Mouse (Mus musculus) hindbrain, embryonic 15.5 days (tissue): Measurements from ENCODE around the gene Tmem262. TPM values are rescaled to one million over a fixed set of nuclear protein-coding genes. Genes with fewer than 3 reads are reported as not detected.

ENCODE experiments used
- ATAC-seq: fragments of 200-750 bp; cut with Nextera tagmentation; 2 replicates; pipeline ENCODE4 v1.8.0; 2017; ENCODE audit warnings: low read depth, moderate number of reproducible peaks, moderate TSS enrichment; ENCODE audit not compliant: low FRiP score
- H3K27ac ChIP-seq: fragments of 300-500 bp; sonication (generic); replicated peaks from 2 replicates; pipeline ENCODE4 v1.5.1; 2015; ENCODE audit warnings: mild to moderate bottlenecking, inconsistent platforms
- H3K27me3 ChIP-seq: fragments of 300-500 bp; sonication (generic); 2 replicates; pipeline ENCODE4 v1.6.1; 2015; ENCODE audit warnings: control low read depth, inconsistent platforms
- H3K36me3 ChIP-seq: fragments of 300-500 bp; sonication (generic); 2 replicates; pipeline ENCODE4 v1.6.1; 2015; ENCODE audit warnings: control low read depth, inconsistent platforms
- H3K4me1 ChIP-seq: fragments of 300-500 bp; sonication (generic); replicated peaks from 2 replicates; pipeline ENCODE4 v1.6.1; 2015; ENCODE audit warnings: control low read depth, inconsistent platforms
- H3K4me2 ChIP-seq: fragments of 300-500 bp; sonication (generic); 2 replicates; pipeline ENCODE4 v1.6.1; 2015; ENCODE audit warnings: moderate library complexity, mild to moderate bottlenecking, inconsistent platforms
- H3K4me3 ChIP-seq: fragments of 300-500 bp; sonication (generic); 2 replicates; pipeline ENCODE4 v1.5.1; 2015; ENCODE audit warnings: mild to moderate bottlenecking, inconsistent platforms
- H3K9ac ChIP-seq: fragments of 300-500 bp; sonication (generic); 2 replicates; pipeline ENCODE4 v1.6.1; 2015; ENCODE audit warnings: inconsistent platforms
- H3K9me3 ChIP-seq: fragments of 300-500 bp; sonication (generic); 2 replicates; pipeline ENCODE4 v1.6.1; 2016; ENCODE audit warnings: control low read depth, inconsistent platforms
- WGBS: fragments of 180-500 bp; shearing (Covaris S2); methylation state at CpG from one replicate; pipeline ENCODE4 v1.1.7; 2015; 5-methylcytosine and 5-hydroxymethylcytosine counted together
- polyA plus RNA-seq: library from polyadenylated mRNA; unstranded; fragments of >200 nt; fragmentation: Nextera tagmentation; extraction: Ambion mirVana; gene quantifications from 2 replicates; pipeline ENCODE4 v1.2.1, GENCODE M21; 2015

Gene Tmem262
- polyA plus RNA-seq, 1 experiment from 2014 or later: not detected

- Histone ChIP-seq H3K4me3 (no peak within 1 kb of the TSS), H3K27ac (no peak within 1 kb of the TSS), H3K4me2 (no peak within 1 kb of the TSS), H3K9me3 (no peaks in the 10 kb centered on the region), H3K27me3 (no peaks in the 10 kb centered on the region), H3K36me3 (peaks cover 30% of the 10 kb centered on the region), H3K4me1 (peaks cover 30% of the 10 kb centered on the region), H3K9ac (no peak within 1 kb of the TSS)
- ATAC-seq: no peak
- 91% methylated on average over 9 of the region's 9 CpGs for WGBS
Measured at GRCm38 (mm10) chr19:6082156-6082555, 2.3 kb downstream of the Tmem262 start, which contains the start of gene Gm28374. Gene Gm28374, minus strand, starts transcription at chr19:6082256.

GRCm38 (mm10) chr19:6084478-6085248, 4.8 kb downstream of the Tmem262 start, which contains the start of the genes Zfpl1 and Cdca5:
Gene Zfpl1, minus strand, starts transcription at chr19:6084956.
Gene Cdca5, plus strand, starts transcription at chr19:6084983.
- Histone ChIP-seq H3K9ac (peak within 1 kb of the TSS; percentile 71), H3K36me3 (peaks cover 28% of the 10 kb centered on the region), H3K9me3 (no peaks in the 10 kb centered on the region), H3K4me1 (peaks cover 23% of the 10 kb centered on the region), H3K27ac (peak within 1 kb of the TSS; percentile 56), H3K27me3 (no peaks in the 10 kb centered on the region), H3K4me2 (peak within 1 kb of the TSS; percentile 81), H3K4me3 (peak within 1 kb of the TSS; percentile 60)
- under 1% methylated on average over 58 of the region's 58 CpGs for WGBS
- peak; percentile 91 for ATAC-seq

GRCm38 (mm10) chr19:6085417-6085879, 5.6 kb downstream of the Tmem262 start:
- no peak overlapping the region for H3K9ac ChIP-seq
- WGBS: 2% methylated on average over 17 of the region's 17 CpGs
- peak overlapping the region; percentile 60 for H3K4me3 ChIP-seq
- H3K4me2 ChIP-seq: peak overlapping the region; percentile 81
- H3K36me3 ChIP-seq: peaks cover 20% of the 10 kb centered on the region
- no peak overlapping the region for H3K27ac ChIP-seq
- peaks cover 23% of the 10 kb centered on the region for H3K4me1 ChIP-seq
- peak; percentile 56; the same call in 1 of the 2 replicates for ATAC-seq
- no peaks in the 10 kb centered on the region for H3K27me3 ChIP-seq
- no peaks in the 10 kb centered on the region for H3K9me3 ChIP-seq

GRCm38 (mm10) chr19:6088841-6089240, 9.0 kb downstream of the Tmem262 start:
- Histone ChIP-seq H3K9ac (no peak overlapping the region), H3K4me2 (no peak overlapping the region), H3K9me3 (no peaks in the 10 kb centered on the region), H3K4me1 (peaks cover 14% of the 10 kb centered on the region), H3K27me3 (no peaks in the 10 kb centered on the region), H3K36me3 (no peaks in the 10 kb centered on the region), H3K4me3 (no peak overlapping the region), H3K27ac (no peak overlapping the region)
- ATAC-seq: no peak
- WGBS: 91% methylated on average over 13 of the region's 13 CpGs

- WGBS: 92% methylated on average over 7 of the region's 7 CpGs
- no peak within 1 kb of the TSS for H3K4me2 ChIP-seq
Measured at GRCm38 (mm10) chr19:6094119-6094518, 14.3 kb downstream of the Tmem262 start, which contains the start of gene AC131692.1. Gene AC131692.1, plus strand, starts transcription at chr19:6094419.

GRCm38 (mm10) chr19:6097847-6098246, 18.0 kb downstream of the Tmem262 start:
- Histone ChIP-seq H3K4me3 (no peak overlapping the region), H3K36me3 (no peaks in the 10 kb centered on the region), H3K9ac (no peak overlapping the region), H3K9me3 (no peaks in the 10 kb centered on the region), H3K27ac (no peak overlapping the region), H3K4me2 (no peak overlapping the region), H3K27me3 (no peaks in the 10 kb centered on the region), H3K4me1 (no peaks in the 10 kb centered on the region)
- ATAC-seq: no peak
- 85% methylated on average over 3 of the region's 3 CpGs for WGBS

More at GRCm38 (mm10) chr19:6094119-6094518, 14.3 kb downstream of the Tmem262 start, which contains the start of gene AC131692.1:
- H3K36me3 ChIP-seq: no peaks in the 10 kb centered on the region
- H3K4me3 ChIP-seq: no peak within 1 kb of the TSS
- no peaks in the 10 kb centered on the region for H3K27me3 ChIP-seq
- H3K27ac ChIP-seq: no peak within 1 kb of the TSS
- no peaks in the 10 kb centered on the region for H3K9me3 ChIP-seq
- H3K4me1 ChIP-seq: no peaks in the 10 kb centered on the region
- no peak for ATAC-seq
- no peak within 1 kb of the TSS for H3K9ac ChIP-seq

- H3K27ac ChIP-seq: no peak overlapping the region
Measured at GRCm38 (mm10) chr19:6101186-6101585, 21.4 kb downstream of the Tmem262 start.

GRCm38 (mm10) chr19:6102169-6102853, 22.5 kb downstream of the Tmem262 start:
- Histone ChIP-seq H3K4me2 (no peak overlapping the region), H3K9me3 (no peaks in the 10 kb centered on the region), H3K9ac (no peak overlapping the region), H3K27ac (no peak overlapping the region), H3K27me3 (no peaks in the 10 kb centered on the region), H3K4me3 (no peak overlapping the region), H3K36me3 (no peaks in the 10 kb centered on the region), H3K4me1 (no peaks in the 10 kb centered on the region)
- WGBS: 75% methylated on average over 6 of the region's 6 CpGs
- ATAC-seq: no peak

More at GRCm38 (mm10) chr19:6101186-6101585, 21.4 kb downstream of the Tmem262 start:
- ATAC-seq: no peak
- H3K4me1 ChIP-seq: no peaks in the 10 kb centered on the region
- no peak overlapping the region for H3K9ac ChIP-seq
- no peaks in the 10 kb centered on the region for H3K36me3 ChIP-seq
- WGBS: 61% methylated on average over 6 of the region's 6 CpGs
- no peak overlapping the region for H3K4me3 ChIP-seq
- no peak overlapping the region for H3K4me2 ChIP-seq
- H3K27me3 ChIP-seq: no peaks in the 10 kb centered on the region
- H3K9me3 ChIP-seq: no peaks in the 10 kb centered on the region

GRCm38 (mm10) chr19:6104476-6104875, 24.6 kb downstream of the Tmem262 start:
- WGBS: 86% methylated on average over 4 of the region's 4 CpGs
- H3K9me3 ChIP-seq: no peaks in the 10 kb centered on the region
- H3K4me3 ChIP-seq: no peak overlapping the region
- no peak overlapping the region for H3K27ac ChIP-seq
- H3K36me3 ChIP-seq: no peaks in the 10 kb centered on the region
- no peak overlapping the region for H3K4me2 ChIP-seq
- H3K9ac ChIP-seq: no peak overlapping the region
- no peaks in the 10 kb centered on the region for H3K4me1 ChIP-seq
- ATAC-seq: no peak
- H3K27me3 ChIP-seq: no peaks in the 10 kb centered on the region

- H3K27me3 ChIP-seq: no peaks in the 10 kb centered on the region
- H3K4me2 ChIP-seq: no peak within 1 kb of the TSS
- H3K9ac ChIP-seq: no peak within 1 kb of the TSS
- no peak for ATAC-seq
- no peaks in the 10 kb centered on the region for H3K9me3 ChIP-seq
- no peaks in the 10 kb centered on the region for H3K4me1 ChIP-seq
- H3K36me3 ChIP-seq: no peaks in the 10 kb centered on the region
- no peak within 1 kb of the TSS for H3K4me3 ChIP-seq
- H3K27ac ChIP-seq: no peak within 1 kb of the TSS
- WGBS: 89% methylated on average over 7 of the region's 7 CpGs
Measured at GRCm38 (mm10) chr19:6105586-6105985, 25.8 kb downstream of the Tmem262 start, which contains the start of gene Naaladl1. Gene Naaladl1, plus strand, starts transcription at chr19:6105782.

- ATAC-seq: no peak
- Histone ChIP-seq H3K4me1 (peaks cover 14% of the 10 kb centered on the region), H3K36me3 (peaks cover 25% of the 10 kb centered on the region), H3K4me2 (no peak overlapping the region), H3K27ac (no peak overlapping the region), H3K9me3 (no peaks in the 10 kb centered on the region), H3K9ac (no peak overlapping the region), H3K27me3 (no peaks in the 10 kb centered on the region), H3K4me3 (no peak overlapping the region)
- WGBS: 55% methylated on average over 6 of the region's 6 CpGs
Measured at GRCm38 (mm10) chr19:6113116-6113515, 33.3 kb downstream of the Tmem262 start.
